Mouse (Mus musculus): ENCODE measurements at regions not wholly inside any gene's neighbourhood (a gene's known extent, or its start where the extent isn't known, plus 50 kb on each side); places are given as distances from the start of the nearest gene placed in this dataset.

DNA sequence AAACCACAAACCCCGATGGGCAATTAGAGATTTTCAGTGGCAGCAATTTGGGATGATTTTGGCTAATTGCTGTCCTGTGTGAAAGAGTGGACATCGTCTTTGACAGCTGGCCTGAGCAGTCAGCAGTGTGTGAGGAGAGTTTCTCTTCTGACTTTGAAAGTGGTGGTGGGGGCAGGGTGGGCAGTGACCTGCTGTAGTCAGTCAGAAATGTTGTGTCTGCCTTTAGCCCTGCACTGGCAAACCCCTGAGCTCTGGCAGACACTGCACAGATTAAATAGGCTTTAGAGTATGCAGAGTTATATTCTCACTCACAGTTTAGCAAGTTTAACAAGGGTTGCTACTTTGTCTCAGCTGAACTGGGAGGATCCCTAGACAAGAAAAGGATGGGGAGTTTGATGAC is 1404.7 kb upstream of the A1bg start:
- H3K4me1 ChIP-seq (ENCODE audit: control insufficient read depth, insufficient read depth, low read length) = no peaks in the 10 kb centered on the region
- WGBS = 66% methylated on average over 2 of the region's 2 CpGs

DNA sequence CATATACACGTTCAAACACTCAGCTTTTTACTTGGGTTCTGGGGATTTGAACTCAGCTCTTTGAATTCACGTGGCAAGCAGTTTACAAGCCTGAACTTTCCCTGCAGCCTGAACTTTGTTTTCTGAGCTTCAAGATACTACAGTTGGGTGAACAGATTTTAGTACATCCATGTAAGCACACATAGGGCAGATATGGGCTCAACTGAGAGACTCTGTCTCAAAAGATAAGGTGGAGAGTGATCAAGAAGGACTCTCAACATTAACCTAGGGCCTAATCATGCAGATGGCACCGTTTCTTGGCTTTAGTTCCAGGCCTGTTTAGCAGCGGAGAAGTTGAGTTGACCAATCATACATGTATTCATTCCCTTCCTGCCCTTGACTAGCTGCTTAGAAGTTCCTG is 1403.7 kb upstream of the A1bg start:
- Histone ChIP-seq H3K4me3 (replicated peaks; ENCODE audit: insufficient read depth, low read depth, low read length) (no peak overlapping the region), H3K27ac (ENCODE audit: insufficient read depth, low read length) (no peak overlapping the region), H3K4me1 (ENCODE audit: control insufficient read depth, insufficient read depth, low read length) (no peaks in the 10 kb centered on the region), H3K27me3 (ENCODE audit: control insufficient read depth, insufficient read depth, low read length) (no peaks in the 10 kb centered on the region)
- TF ChIP-seq POLR2A (IDR thresholded peaks at IDR 0.05; ENCODE audit: borderline replicate concordance, insufficient read depth, low read length) = no peak
- no peak for TF ChIP-seq CTCF (IDR thresholded peaks at IDR 0.05; ENCODE audit: borderline replicate concordance, insufficient read depth, low read depth, low read length)
- DNase-seq = no peak
- WGBS = 93% methylated on average over 4 of the region's 4 CpGs

More for the DNA sequence above, 1404.7 kb upstream of the A1bg start:
- DNase-seq = no peak
- Histone ChIP-seq H3K27ac (ENCODE audit: insufficient read depth, low read length) (no peak overlapping the region), H3K27me3 (ENCODE audit: control insufficient read depth, insufficient read depth, low read length) (no peaks in the 10 kb centered on the region), H3K4me3 (replicated peaks; ENCODE audit: insufficient read depth, low read depth, low read length) (no peak overlapping the region)
- TF ChIP-seq POLR2A (IDR thresholded peaks at IDR 0.05; ENCODE audit: borderline replicate concordance, insufficient read depth, low read length) (no peak), CTCF (IDR thresholded peaks at IDR 0.05; ENCODE audit: borderline replicate concordance, insufficient read depth, low read depth, low read length) (no peak)

DNA sequence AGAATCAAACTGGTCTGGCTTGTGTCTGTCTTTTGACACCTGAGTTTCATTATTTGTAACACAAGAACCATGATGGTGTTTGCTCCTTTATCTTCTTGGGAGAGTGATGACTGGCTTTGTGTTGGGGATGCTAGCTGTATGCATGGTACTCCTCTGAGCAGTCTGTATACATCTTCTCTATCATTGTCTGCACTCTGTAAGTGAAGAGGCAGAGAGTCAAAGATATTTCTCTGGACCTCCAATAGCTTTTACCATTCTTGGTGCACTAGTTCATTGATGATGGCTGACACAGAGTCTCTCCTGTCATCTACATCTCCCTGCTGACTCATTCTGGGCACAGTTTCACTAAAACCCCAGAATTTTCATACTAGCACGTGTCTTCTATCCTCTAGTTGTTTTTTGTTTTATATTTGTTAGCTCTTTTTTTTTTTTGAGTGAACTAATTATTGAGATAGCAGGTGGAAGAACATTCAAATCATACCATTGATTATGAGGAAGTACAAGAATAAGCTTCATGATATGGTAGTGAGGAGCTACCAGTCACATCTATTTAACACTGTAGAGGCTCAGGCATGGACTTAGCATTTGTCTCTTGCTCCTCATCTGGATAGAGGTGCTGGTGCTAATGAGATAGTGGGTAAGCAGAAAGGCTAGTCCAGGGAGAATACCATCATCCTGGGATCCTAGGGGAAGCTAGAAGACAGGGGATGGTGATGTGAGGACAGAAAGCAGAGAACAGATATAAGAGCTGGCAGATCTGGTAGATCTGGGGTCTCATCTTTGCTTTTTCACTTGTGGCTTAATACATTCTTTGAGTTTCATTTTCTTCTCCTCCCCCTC is 1402.9 kb upstream of the A1bg start:
- H3K4me3 ChIP-seq (replicated peaks; ENCODE audit: insufficient read depth, low read depth, low read length) = no peak overlapping the region
- no peak overlapping the region for H3K27ac ChIP-seq (ENCODE audit: insufficient read depth, low read length)
- no peaks in the 10 kb centered on the region for H3K27me3 ChIP-seq (ENCODE audit: control insufficient read depth, insufficient read depth, low read length)
- WGBS = 81% methylated on average over 1 of the region's 1 CpGs
- H3K4me1 ChIP-seq (ENCODE audit: control insufficient read depth, insufficient read depth, low read length) = no peaks in the 10 kb centered on the region
- no peak for TF ChIP-seq POLR2A (IDR thresholded peaks at IDR 0.05; ENCODE audit: borderline replicate concordance, insufficient read depth, low read length)
- no peak for TF ChIP-seq CTCF (IDR thresholded peaks at IDR 0.05; ENCODE audit: borderline replicate concordance, insufficient read depth, low read depth, low read length)
- no peak for DNase-seq

DNA sequence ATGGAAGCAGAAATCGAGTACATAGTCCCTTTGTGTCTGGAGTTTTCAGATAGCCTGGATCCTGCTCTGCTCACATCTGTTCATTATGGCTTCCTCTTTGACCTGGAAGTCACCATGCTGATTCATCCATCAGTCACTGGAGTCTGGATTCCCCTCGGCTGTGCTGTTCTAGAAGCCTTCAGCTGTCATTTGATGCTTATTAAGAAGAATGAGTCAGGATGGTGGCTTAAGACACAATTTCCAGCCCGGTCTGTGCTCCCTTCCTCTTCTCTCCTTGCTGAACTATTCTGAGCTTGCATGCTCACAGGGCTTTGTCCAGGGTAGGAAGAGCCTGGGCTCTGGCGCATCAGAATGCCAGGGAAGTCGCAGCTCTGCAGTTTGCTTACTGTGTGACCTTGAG is 1398.2 kb upstream of the A1bg start:
- TF ChIP-seq CTCF (IDR thresholded peaks at IDR 0.05; ENCODE audit: borderline replicate concordance, insufficient read depth, low read depth, low read length) = no peak
- 81% methylated on average over 5 of the region's 5 CpGs for WGBS
- H3K4me1 ChIP-seq (ENCODE audit: control insufficient read depth, insufficient read depth, low read length) = no peaks in the 10 kb centered on the region
- H3K27me3 ChIP-seq (ENCODE audit: control insufficient read depth, insufficient read depth, low read length) = no peaks in the 10 kb centered on the region; the same call in 1 of the 2 replicates
- H3K27ac ChIP-seq (ENCODE audit: insufficient read depth, low read length) = no peak overlapping the region
- no peak overlapping the region for H3K4me3 ChIP-seq (replicated peaks; ENCODE audit: insufficient read depth, low read depth, low read length)
- no peak for DNase-seq

DNA sequence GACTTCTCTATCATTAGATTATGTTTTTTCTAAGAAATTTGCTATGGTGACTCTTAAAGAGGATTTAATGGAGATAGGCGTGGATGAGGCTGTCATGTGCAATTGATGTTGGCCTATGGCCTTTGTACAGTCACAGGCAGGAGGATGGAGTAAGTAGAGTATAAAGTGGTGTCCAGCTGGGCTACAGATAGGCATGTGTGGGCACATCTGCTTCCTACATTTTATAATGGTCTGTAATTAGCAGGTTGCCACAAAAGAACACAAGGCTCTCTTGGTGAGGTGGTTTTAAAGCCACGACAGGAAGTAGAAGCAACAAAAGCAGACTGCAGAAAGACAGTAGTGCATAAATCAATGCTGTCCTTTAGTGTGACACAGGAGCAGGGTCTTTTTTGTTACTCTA is 1391.6 kb upstream of the A1bg start:
- TF ChIP-seq CTCF (IDR thresholded peaks at IDR 0.05; ENCODE audit: borderline replicate concordance, insufficient read depth, low read depth, low read length) (no peak), POLR2A (IDR thresholded peaks at IDR 0.05; ENCODE audit: borderline replicate concordance, insufficient read depth, low read length) (no peak)
- WGBS = 73% methylated on average over 2 of the region's 2 CpGs
- no peaks in the 10 kb centered on the region for H3K4me1 ChIP-seq (ENCODE audit: control insufficient read depth, insufficient read depth, low read length)
- DNase-seq = no peak
- H3K27me3 ChIP-seq (ENCODE audit: control insufficient read depth, insufficient read depth, low read length) = no peaks in the 10 kb centered on the region; the same call in 1 of the 2 replicates
- no peak overlapping the region for H3K27ac ChIP-seq (ENCODE audit: insufficient read depth, low read length)
- H3K4me3 ChIP-seq (replicated peaks; ENCODE audit: insufficient read depth, low read depth, low read length) = no peak overlapping the region

DNA sequence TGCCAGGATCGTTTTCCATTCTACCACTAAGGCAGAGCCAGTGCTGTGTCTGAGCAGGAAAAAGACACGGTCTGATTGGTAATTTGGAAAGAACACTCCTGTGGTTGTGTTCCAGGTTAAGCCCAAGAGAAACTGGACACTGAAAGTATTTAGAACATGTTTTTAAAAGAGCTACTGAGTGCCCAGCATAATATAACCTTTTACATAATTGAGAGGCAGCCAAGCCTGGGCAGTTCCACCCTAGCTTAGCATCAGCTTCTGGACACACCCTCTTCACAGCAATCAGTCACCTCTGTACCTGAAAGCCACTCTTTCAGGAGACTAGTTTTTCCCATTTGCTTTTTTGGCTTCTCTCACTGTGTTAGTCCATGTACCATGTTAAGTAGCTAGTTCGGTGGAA is 1379.4 kb upstream of the A1bg start:
- TF ChIP-seq CTCF (IDR thresholded peaks at IDR 0.05; ENCODE audit: borderline replicate concordance, insufficient read depth, low read depth, low read length) (no peak), POLR2A (IDR thresholded peaks at IDR 0.05; ENCODE audit: borderline replicate concordance, insufficient read depth, low read length) (no peak)
- H3K27me3 ChIP-seq (ENCODE audit: control insufficient read depth, insufficient read depth, low read length) = no peaks in the 10 kb centered on the region
- no peak for DNase-seq
- WGBS = 90% methylated on average over 3 of the region's 3 CpGs
- H3K4me3 ChIP-seq (replicated peaks; ENCODE audit: insufficient read depth, low read depth, low read length) = no peak overlapping the region
- no peak overlapping the region for H3K27ac ChIP-seq (ENCODE audit: insufficient read depth, low read length)
- no peaks in the 10 kb centered on the region for H3K4me1 ChIP-seq (ENCODE audit: control insufficient read depth, insufficient read depth, low read length)

DNA sequence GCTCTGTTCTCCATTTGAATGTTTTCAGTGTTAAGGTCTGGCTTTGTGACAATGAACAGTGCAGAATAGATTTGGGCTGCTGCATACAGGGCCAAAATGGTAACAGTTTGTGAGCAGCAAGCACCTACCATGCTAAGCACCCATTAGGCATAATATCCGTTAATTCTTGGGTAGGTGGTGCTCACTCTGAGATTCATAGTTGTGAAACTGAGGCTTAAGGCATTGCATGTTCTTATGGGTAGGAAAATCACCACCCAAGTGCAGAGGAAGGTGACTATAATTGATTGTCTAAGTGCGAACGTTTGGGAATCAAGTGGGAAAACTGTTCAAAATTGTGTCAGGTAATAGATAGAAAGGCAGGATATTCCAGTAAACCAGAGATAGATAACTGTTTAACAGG is 1378.8 kb upstream of the A1bg start:
- WGBS = 93% methylated on average over 3 of the region's 3 CpGs
- H3K27ac ChIP-seq (ENCODE audit: insufficient read depth, low read length) = no peak overlapping the region
- no peak for DNase-seq
- TF ChIP-seq POLR2A (IDR thresholded peaks at IDR 0.05; ENCODE audit: borderline replicate concordance, insufficient read depth, low read length) (no peak), CTCF (IDR thresholded peaks at IDR 0.05; ENCODE audit: borderline replicate concordance, insufficient read depth, low read depth, low read length) (no peak)
- no peaks in the 10 kb centered on the region for H3K27me3 ChIP-seq (ENCODE audit: control insufficient read depth, insufficient read depth, low read length)
- no peaks in the 10 kb centered on the region for H3K4me1 ChIP-seq (ENCODE audit: control insufficient read depth, insufficient read depth, low read length)
- no peak overlapping the region for H3K4me3 ChIP-seq (replicated peaks; ENCODE audit: insufficient read depth, low read depth, low read length)

DNA sequence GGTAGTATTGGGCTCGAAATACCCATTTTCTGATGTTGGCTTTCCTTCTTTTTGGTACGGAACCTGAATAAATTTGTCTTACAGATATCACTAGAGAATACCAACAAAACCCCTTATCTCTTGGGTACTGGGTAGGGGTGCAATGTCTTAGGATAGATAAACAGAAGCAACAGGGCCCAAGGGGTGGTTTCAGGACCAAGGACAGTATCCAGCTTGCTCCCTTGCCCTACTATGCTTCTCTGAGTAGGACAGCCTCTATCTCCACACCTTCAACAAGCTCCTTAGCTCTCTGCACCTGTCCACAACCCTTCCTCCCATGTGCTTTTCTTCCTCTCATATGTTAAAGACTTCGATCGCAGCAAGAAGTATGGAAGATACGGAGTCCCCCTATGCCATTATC is 1374.3 kb upstream of the A1bg start:
- Histone ChIP-seq H3K27ac (ENCODE audit: insufficient read depth, low read length) (no peak overlapping the region), H3K4me1 (ENCODE audit: control insufficient read depth, insufficient read depth, low read length) (no peaks in the 10 kb centered on the region; the same call in 1 of the 2 replicates), H3K4me3 (replicated peaks; ENCODE audit: insufficient read depth, low read depth, low read length) (no peak overlapping the region), H3K27me3 (ENCODE audit: control insufficient read depth, insufficient read depth, low read length) (no peaks in the 10 kb centered on the region)
- TF ChIP-seq CTCF (IDR thresholded peaks at IDR 0.05; ENCODE audit: borderline replicate concordance, insufficient read depth, low read depth, low read length) (no peak), POLR2A (IDR thresholded peaks at IDR 0.05; ENCODE audit: borderline replicate concordance, insufficient read depth, low read length) (no peak)
- no peak for DNase-seq
- WGBS = 95% methylated on average over 5 of the region's 5 CpGs

Measured in cerebellum, adult 2 months (tissue).